Mouse (Mus musculus) gastrocnemius, postnatal 10 days (tissue): Measurements from ENCODE around the gene Eprs. TPM values are rescaled to one million over a fixed set of nuclear protein-coding genes. Genes with fewer than 3 reads are reported as not detected.

Source experiments
- DNase-seq: peaks from one replicate; pipeline ENCODE4 v3.0.0; 2021; ENCODE audit warnings: mixed read lengths
- microRNA-seq, 2 experiments: library from miRNA; unstranded; fragments of <30 nt; microRNA quantifications; one replicate each; pipeline ENCODE4 v1.2.0; 2021
- total RNA-seq, 2 experiments: library from RNA; stranded (reverse); gene quantifications; 2 replicates each; pipeline ENCODE4 v1.2.3; 2021

The Eprs gene
- total RNA-seq, 2 experiments from 2014 or later, result 113 to 115 TPM

- DNase-seq, result no peak
Measured at GRCm38 (mm10) chr1:185451077-185451476, 88.2 kb downstream of the Eprs start.

- DNase-seq, result no peak
Measured at GRCm38 (mm10) chr1:185451495-185451894, 88.7 kb downstream of the Eprs start.

DNA sequence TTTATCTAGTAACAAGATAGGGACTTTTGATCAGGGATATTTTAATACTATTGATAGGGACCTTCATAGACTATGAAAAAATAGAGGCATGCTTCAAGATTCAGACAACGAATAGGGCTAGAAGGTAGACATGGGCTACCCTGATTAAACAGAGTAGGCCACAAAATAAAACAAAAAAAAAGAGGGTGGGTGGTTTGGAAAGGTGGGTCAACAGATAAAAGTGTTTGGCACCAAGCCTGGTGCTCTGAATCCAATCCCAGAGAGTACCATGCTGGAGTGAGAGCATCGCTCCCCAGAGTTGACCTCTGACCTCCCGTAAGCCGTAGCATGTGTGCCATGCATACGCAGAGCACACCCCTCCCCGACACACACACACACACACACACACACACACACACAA, 89.6 kb downstream of the Eprs start:
- no peak for DNase-seq

- no peak for DNase-seq
Measured at GRCm38 (mm10) chr1:185454144-185454543, 91.3 kb downstream of the Eprs start.

GRCm38 (mm10) chr1:185454575-185454954, 91.7 kb downstream of the Eprs start, which contains the start of gene Slc30a10:
Gene Slc30a10 (plus strand): TSS chr1:185454848.
- peak; percentile 22 for DNase-seq

DNA sequence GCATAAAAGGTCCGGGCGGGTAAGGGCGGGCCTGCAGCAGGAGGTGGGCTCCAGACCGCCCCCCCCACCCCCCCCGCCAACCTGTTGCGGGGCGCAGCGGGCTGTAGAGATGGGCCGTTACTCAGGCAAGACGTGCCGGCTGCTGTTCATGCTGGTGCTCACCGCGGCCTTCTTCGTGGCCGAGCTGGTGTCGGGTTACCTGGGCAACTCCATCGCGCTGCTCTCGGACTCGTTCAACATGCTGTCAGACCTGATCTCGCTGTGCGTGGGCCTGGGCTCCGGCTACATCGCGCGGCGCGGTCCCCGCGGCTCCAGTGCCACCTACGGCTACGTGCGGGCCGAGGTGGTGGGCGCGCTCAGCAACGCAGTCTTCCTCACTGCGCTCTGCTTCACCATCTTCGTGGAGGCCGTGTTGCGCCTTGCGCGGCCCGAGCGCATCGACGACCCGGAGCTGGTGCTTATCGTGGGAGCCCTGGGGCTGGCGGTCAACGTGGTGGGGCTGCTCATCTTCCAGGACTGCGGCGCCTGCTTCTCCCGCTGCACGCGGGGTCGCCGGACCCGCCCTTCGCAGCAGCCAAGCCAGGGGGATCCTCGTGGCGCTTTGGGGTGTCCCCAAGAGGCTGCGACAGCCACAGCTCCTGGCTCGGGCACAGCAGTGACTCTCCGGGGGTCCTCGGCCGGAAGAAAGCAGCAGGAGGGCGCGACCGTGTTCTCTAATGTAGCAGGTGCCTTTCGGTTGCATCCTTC, 92.3 kb downstream of the Eprs start:
- DNase-seq, result peak; percentile 16

DNA sequence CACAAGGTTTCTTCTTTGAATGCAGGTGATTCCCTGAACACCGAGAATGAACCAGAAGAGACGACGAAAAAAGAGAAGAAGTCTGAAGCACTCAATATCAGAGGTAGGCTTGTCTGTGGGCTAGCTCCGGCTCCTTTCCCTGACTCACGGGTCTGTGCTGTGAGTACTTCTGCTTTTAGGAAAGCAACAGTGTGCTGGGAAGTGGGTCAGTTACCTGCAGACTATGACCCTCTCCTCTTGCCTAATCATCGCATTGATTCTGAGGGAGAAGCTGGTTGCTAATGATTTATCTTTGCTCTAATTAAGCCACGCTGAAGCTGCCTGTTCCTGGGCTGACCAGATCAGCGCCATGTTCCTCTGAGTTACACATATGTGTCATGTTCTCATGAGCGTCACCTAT, 93.5 kb downstream of the Eprs start:
- DNase-seq, result no peak

GRCm38 (mm10) chr1:185460096-185460495, 97.3 kb downstream of the Eprs start:
- DNase-seq, result no peak

DNA sequence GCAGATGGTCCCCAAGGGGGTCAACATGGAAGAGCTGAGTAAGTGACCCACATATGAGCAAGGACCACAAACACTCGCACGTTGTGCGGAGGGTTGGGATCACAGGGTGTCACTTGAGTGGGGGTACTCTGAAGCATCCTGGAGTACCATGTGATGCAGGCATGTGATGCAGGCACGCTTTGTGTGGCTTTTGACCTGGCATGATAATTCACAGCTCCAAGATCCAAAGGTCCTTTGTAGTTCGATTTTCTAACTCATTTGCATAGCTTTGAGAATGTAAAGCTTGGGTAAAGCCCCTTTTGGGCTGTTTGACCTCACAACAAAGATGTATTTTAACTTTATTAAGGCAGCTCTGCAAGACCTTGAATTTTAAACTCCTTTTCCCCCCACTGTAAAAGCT, 100.0 kb downstream of the Eprs start:
- DNase-seq, result no peak

DNA sequence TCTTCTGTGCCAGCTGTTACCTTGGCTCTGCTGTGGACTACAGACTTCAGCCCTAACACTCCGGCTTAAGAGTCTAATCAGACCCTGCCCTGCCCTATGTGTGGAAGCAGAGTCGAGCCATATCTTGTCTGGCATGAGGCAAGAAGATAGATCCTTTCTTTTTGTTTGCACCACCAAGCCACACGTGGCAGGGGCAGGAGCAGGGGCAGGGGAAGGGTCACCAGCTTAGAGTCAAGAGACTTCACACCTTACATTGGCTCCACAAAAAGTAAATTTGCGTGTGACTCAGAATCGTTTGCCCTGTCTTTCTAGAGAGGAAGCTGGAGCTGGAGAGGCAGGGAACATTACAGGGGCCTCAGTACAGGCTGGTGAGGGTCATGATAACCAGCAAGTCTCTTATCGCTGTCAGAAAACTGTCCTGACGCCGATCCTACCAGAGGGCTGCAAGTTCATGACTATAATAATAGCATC, 106.7 kb downstream of the Eprs start:
- DNase-seq, result no peak

GRCm38 (mm10) chr1:185472025-185472720, 109.3 kb downstream of the Eprs start:
- DNase-seq, result no peak

- no peak for DNase-seq
Measured at GRCm38 (mm10) chr1:185472730-185473129, 109.9 kb downstream of the Eprs start.

GRCm38 (mm10) chr1:185473437-185473836, 110.6 kb downstream of the Eprs start:
- DNase-seq, result no peak

Small RNAs within 50 kb of the gene (microRNA-seq; reads per million reads assigned to microRNA genes)
- gene Mir194-1, result 0 to 0.32 reads per million in 2 experiments
- 0.75 to 1.3 reads per million in 2 experiments for gene Mir215

Other genes starting within 250 kb of the Eprs start
- 10 to 100 TPM; 16.5 to 22.5 TPM for gene Rab3gap2, start 158.9 kb upstream of the Eprs start, total RNA-seq
- 10 to 100 TPM; 50.2 to 56.3 TPM for gene Iars2, start 33.6 kb upstream of the Eprs start, total RNA-seq
- 10 to 100 TPM; 21.8 to 22.6 TPM for gene Bpnt1, start 30.9 kb upstream of the Eprs start, total RNA-seq
- gene Slc30a10, start 91.8 kb downstream of the Eprs start, total RNA-seq, result under 1 TPM; 0.05 to 0.07 TPM